Mouse (Mus musculus) stomach, postnatal 0 days (tissue): ENCODE measurements around the gene Nrl. TPM values are rescaled to one million over a fixed set of nuclear protein-coding genes. Genes with fewer than 3 reads are reported as not detected.

Experiments
- ATAC-seq: fragments of 200-750 bp; cut with Nextera tagmentation; 2 replicates; pipeline ENCODE4 v1.8.0; 2017; ENCODE audit not compliant: low FRiP score, low TSS enrichment
- DNase-seq: peaks from one replicate; pipeline ENCODE4 v3.0.0-alpha.2; 2016; ENCODE audit warnings: low spot score
- H3K27ac ChIP-seq: fragments of 300-500 bp; sonication (generic); replicated peaks from 2 replicates; pipeline ENCODE4 v1.5.1; 2014; ENCODE audit warnings: mild to moderate bottlenecking, control low read depth
- H3K27me3 ChIP-seq: fragments of 300-500 bp; sonication (generic); 2 replicates; pipeline ENCODE4 v1.6.1; 2014; ENCODE audit warnings: low read length; ENCODE audit not compliant: control insufficient read depth, insufficient read depth
- H3K36me3 ChIP-seq: fragments of 300-500 bp; sonication (generic); 2 replicates; pipeline ENCODE4 v1.6.1; 2014; ENCODE audit warnings: low read length, mixed read lengths; ENCODE audit not compliant: control insufficient read depth, insufficient read depth
- H3K4me1 ChIP-seq: fragments of 300-500 bp; sonication (generic); replicated peaks from 2 replicates; pipeline ENCODE4 v1.6.1; 2014; ENCODE audit warnings: antibody characterized with exemption; ENCODE audit not compliant: control insufficient read depth, insufficient read depth
- H3K4me2 ChIP-seq: fragments of 300-500 bp; sonication (generic); replicated peaks from 2 replicates; pipeline ENCODE4 v1.6.1; 2014; ENCODE audit warnings: low read depth, mild to moderate bottlenecking, control low read depth, moderate library complexity
- H3K4me3 ChIP-seq: fragments of 300-500 bp; sonication (generic); 2 replicates; pipeline ENCODE4 v1.5.1; 2014; ENCODE audit warnings: low read depth, low read length, control low read depth
- H3K9ac ChIP-seq: fragments of 300-500 bp; sonication (generic); 2 replicates; pipeline ENCODE4 v1.6.1; 2014; ENCODE audit warnings: mild to moderate bottlenecking, low read length, control low read depth, mixed read lengths
- H3K9me3 ChIP-seq: fragments of 300-500 bp; sonication (generic); 2 replicates; pipeline ENCODE4 v1.6.1; 2016; ENCODE audit warnings: low read length; ENCODE audit not compliant: control insufficient read depth
- CTCF ChIP-seq: IDR thresholded peaks from 2 replicates; pipeline ENCODE4 v1.5.1; 2016; ENCODE audit warnings: antibody characterized with exemption, low read depth, mild to moderate bottlenecking, moderate library complexity
- EP300 ChIP-seq: optimal IDR thresholded peaks from 2 replicates; pipeline ENCODE3; 2016; ENCODE audit warnings: antibody characterized with exemption
- WGBS: fragments of 180-500 bp; shearing (Covaris S2); extraction: QIAGEN DNeasy Blood & Tissue Kit; methylation state at CpG from one replicate; pipeline ENCODE4 v1.1.7; 2014; 5-methylcytosine and 5-hydroxymethylcytosine counted together
- polyA plus RNA-seq: library from polyadenylated mRNA; unstranded; fragments of >200 nt; fragmentation: Nextera tagmentation; extraction: Ambion mirVana; gene quantifications from 2 replicates; pipeline ENCODE4 v1.2.1, GENCODE M21; 2015

The Nrl gene
- polyA plus RNA-seq, 1 experiment from 2014 or later = not detected

DNA sequence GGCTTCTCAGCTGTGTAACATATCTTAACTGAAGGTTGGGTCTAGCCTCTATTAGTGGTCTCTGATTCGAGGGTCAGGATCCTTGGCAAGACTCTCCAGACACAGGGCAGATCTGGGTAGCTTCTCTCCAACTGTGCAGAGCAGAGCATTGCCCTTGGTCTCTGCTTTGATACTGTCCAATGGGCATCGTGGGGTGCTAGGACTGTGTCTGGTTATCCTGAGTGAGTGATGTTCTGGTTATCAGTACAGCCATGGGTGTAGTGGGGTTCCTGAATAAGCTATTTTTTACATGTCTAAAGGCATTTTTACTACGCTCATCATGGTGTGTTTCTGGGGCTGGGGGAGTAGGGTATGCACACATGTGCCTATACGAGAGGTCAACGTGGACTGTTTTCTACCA, 47.0 kb downstream of the Nrl start:
- whole genome bisulfite sequencing = 81% methylated on average over 5 of the region's 5 CpGs
- no peaks in the 10 kb centered on the region for H3K9me3 ChIP-seq
- no peaks in the 10 kb centered on the region for H3K4me1 ChIP-seq
- H3K4me3 ChIP-seq = no peak overlapping the region
- DNase-seq (no peak), ATAC-seq (no peak)
- H3K4me2 ChIP-seq = peak overlapping the region; percentile 59; the same call in 1 of the 2 replicates
- H3K27ac ChIP-seq = no peak overlapping the region
- H3K27me3 ChIP-seq = no peaks in the 10 kb centered on the region
- TF ChIP-seq CTCF (no peak), EP300 (no peak)
- no peaks in the 10 kb centered on the region; the same call in 1 of the 2 replicates for H3K36me3 ChIP-seq
- no peak overlapping the region for H3K9ac ChIP-seq

DNA sequence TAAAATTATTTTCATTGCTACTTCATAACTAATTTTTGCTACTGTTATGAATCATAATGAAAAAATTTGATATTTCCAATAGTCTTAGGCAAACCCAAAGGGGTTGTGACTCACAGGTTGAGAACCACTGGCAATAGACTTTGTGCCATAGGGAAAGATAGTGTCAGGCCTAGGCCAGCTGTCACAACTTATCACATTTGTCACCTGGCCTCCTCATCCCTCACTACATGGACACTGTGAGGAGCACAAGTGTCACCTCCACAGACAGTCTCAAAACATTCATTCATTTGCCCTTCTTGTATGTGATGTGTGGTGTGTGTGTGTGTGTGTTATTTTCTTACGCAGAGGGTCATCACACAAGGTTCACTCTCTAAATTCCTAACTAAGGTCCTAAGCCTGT, 47.4 kb downstream of the Nrl start:
- Histone ChIP-seq H3K27me3 (no peaks in the 10 kb centered on the region), H3K9ac (no peak overlapping the region), H3K27ac (no peak overlapping the region), H3K9me3 (no peaks in the 10 kb centered on the region), H3K36me3 (no peaks in the 10 kb centered on the region; the same call in 1 of the 2 replicates), H3K4me1 (no peaks in the 10 kb centered on the region), H3K4me3 (no peak overlapping the region), H3K4me2 (no peak overlapping the region)
- 100% methylated on average over 1 of the region's 1 CpGs for WGBS
- DNase-seq (no peak), ATAC-seq (no peak)
- TF ChIP-seq EP300 (no peak), CTCF (no peak)

- TF ChIP-seq EP300 (no peak), CTCF (no peak)
- Histone ChIP-seq H3K27me3 (no peaks in the 10 kb centered on the region), H3K27ac (no peak overlapping the region), H3K4me1 (no peaks in the 10 kb centered on the region), H3K4me3 (no peak overlapping the region), H3K36me3 (no peaks in the 10 kb centered on the region; the same call in 1 of the 2 replicates), H3K4me2 (no peak overlapping the region), H3K9ac (no peak overlapping the region), H3K9me3 (no peaks in the 10 kb centered on the region)
- 47% methylated on average over 2 of the region's 2 CpGs for WGBS
- ATAC-seq (no peak), DNase-seq (no peak)
Measured at GRCm38 (mm10) chr14:55475654-55476053, 49.1 kb downstream of the Nrl start.

- 4% methylated on average over 10 of the region's 10 CpGs for WGBS
- no peaks in the 10 kb centered on the region for H3K36me3 ChIP-seq
- no peak overlapping the region for H3K4me3 ChIP-seq
- H3K4me1 ChIP-seq = no peaks in the 10 kb centered on the region; the same call in 1 of the 2 replicates
- H3K9me3 ChIP-seq = no peaks in the 10 kb centered on the region
- H3K27me3 ChIP-seq = no peaks in the 10 kb centered on the region
- ATAC-seq (no peak), DNase-seq (no peak)
- TF ChIP-seq CTCF (no peak), EP300 (no peak)
- H3K27ac ChIP-seq = no peak overlapping the region
- no peak overlapping the region for H3K4me2 ChIP-seq
- H3K9ac ChIP-seq = no peak overlapping the region
Measured at GRCm38 (mm10) chr14:55470806-55471205, 54.0 kb downstream of the Nrl start.

DNA sequence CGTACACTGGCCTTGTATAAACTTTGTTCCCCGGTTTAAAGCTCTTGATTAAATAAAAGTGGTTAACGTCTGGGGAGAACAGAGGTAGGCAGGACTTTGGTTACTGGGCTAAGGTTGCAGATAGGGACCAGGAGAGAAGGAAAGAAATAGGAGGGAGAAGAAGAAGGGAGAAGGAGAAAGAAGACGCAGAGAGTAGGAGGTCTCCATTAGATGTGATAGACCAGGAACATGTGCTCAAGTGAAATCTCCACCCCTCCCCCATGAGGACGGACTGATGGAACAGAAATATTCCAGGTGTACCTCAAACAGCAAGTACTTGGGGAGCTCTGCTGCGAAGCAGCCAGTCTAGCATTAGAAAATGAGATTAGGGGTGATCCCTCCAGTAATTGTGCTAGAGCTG, 55.0 kb downstream of the Nrl start:
- Histone ChIP-seq H3K4me1 (no peaks in the 10 kb centered on the region; the same call in 1 of the 2 replicates), H3K9me3 (no peaks in the 10 kb centered on the region), H3K27me3 (no peaks in the 10 kb centered on the region), H3K36me3 (no peaks in the 10 kb centered on the region), H3K4me3 (no peak overlapping the region), H3K9ac (no peak overlapping the region), H3K27ac (no peak overlapping the region), H3K4me2 (no peak overlapping the region)
- no peak for DNase-seq
- TF ChIP-seq EP300 = no peak
- no peak for TF ChIP-seq CTCF
- WGBS = 62% methylated on average over 6 of the region's 6 CpGs
- no peak for ATAC-seq

DNA sequence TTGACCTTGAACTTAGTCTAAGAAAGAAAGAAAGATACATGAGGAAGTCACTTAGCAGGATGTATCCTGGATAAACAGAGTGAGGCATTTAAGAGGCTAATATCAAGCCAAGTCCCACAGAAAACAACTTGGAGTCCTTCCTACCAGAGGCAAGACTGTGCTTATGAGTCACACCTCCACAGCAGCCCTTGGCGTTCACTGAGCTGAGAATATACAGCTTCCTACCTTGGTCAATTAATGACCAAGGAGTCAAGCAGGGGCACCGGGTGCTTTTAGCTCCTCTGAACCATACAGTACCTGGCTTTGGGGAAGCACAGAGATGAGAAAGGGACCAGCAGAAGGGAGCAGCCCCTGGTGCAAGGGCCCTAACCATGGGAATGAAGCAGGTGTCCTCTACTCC, 55.7 kb downstream of the Nrl start:
- H3K4me2 ChIP-seq = no peak overlapping the region
- WGBS = 45% methylated on average over 2 of the region's 2 CpGs
- DNase-seq = peak; percentile 33
- H3K4me1 ChIP-seq = no peaks in the 10 kb centered on the region; the same call in 1 of the 2 replicates
- no peaks in the 10 kb centered on the region for H3K36me3 ChIP-seq
- peak; percentile 81 for ATAC-seq
- H3K27ac ChIP-seq = no peak overlapping the region
- TF ChIP-seq EP300 (no peak), CTCF (no peak)
- no peak overlapping the region for H3K4me3 ChIP-seq
- H3K27me3 ChIP-seq = no peaks in the 10 kb centered on the region
- H3K9me3 ChIP-seq = no peaks in the 10 kb centered on the region
- no peak overlapping the region for H3K9ac ChIP-seq

Other genes with a start within 250 kb of the Nrl start
- gene Dhrs4, start 46.2 kb downstream of the Nrl start, polyA plus RNA-seq = 53.7 and 54.5 TPM in 2 replicates
- 0.46 and 0.81 TPM in 2 replicates for gene Carmil3, start 34.3 kb downstream of the Nrl start, polyA plus RNA-seq
- 0.08 and 0.17 TPM in 2 replicates for gene Cpne6, start 14.5 kb downstream of the Nrl start, polyA plus RNA-seq
- gene Pck2, start 15.3 kb upstream of the Nrl start, polyA plus RNA-seq = 15.7 and 16.1 TPM in 2 replicates
- 45.9 and 51.0 TPM in 2 replicates for gene Dcaf11, start 35.0 kb upstream of the Nrl start, polyA plus RNA-seq
- gene A730061H03Rik, start 35.4 kb upstream of the Nrl start, polyA plus RNA-seq = 0.57 and 0.93 TPM in 2 replicates
- 0.30 and 0.35 TPM in 2 replicates for gene Fitm1, start 50.6 kb upstream of the Nrl start, polyA plus RNA-seq
- 130 and 136 TPM in 2 replicates for gene Psme1, start 53.1 kb upstream of the Nrl start, polyA plus RNA-seq
- 13.1 and 14.5 TPM in 2 replicates for gene Emc9, start 60.3 kb upstream of the Nrl start, polyA plus RNA-seq
- 268 and 316 TPM in 2 replicates for gene Psme2, start 66.1 kb upstream of the Nrl start, polyA plus RNA-seq
- gene Rnf31, start 66.7 kb upstream of the Nrl start, polyA plus RNA-seq = 9.5 and 11.3 TPM in 2 replicates
- gene Irf9, start 78.6 kb upstream of the Nrl start, polyA plus RNA-seq = 14.1 and 14.7 TPM in 2 replicates
- gene Rec8, start 93.1 kb upstream of the Nrl start, polyA plus RNA-seq = 4.5 TPM in 2 replicates
- gene Ipo4, start 111.0 kb upstream of the Nrl start, polyA plus RNA-seq = 28.8 and 38.3 TPM in 2 replicates
- 1.2 and 1.3 TPM in 2 replicates for gene Gm49378, start 112.9 kb upstream of the Nrl start, polyA plus RNA-seq
- 71.7 and 75.6 TPM in 2 replicates for gene Tm9sf1, start 118.8 kb upstream of the Nrl start, polyA plus RNA-seq
- gene Tssk4, start 125.2 kb upstream of the Nrl start, polyA plus RNA-seq = 0.46 and 0.57 TPM in 2 replicates
- 46.5 and 50.6 TPM in 2 replicates for gene Mdp1, start 135.5 kb upstream of the Nrl start, polyA plus RNA-seq
- gene Gmpr2, start 147.0 kb upstream of the Nrl start, polyA plus RNA-seq = 24.8 and 26.8 TPM in 2 replicates
- 402 and 425 TPM in 2 replicates for gene Nedd8, start 147.1 kb upstream of the Nrl start, polyA plus RNA-seq
- 17.5 and 17.8 TPM in 2 replicates for gene Tinf2, start 156.8 kb upstream of the Nrl start, polyA plus RNA-seq
- gene Tgm1, start 188.9 kb upstream of the Nrl start, polyA plus RNA-seq = 79.0 and 80.6 TPM in 2 replicates
- 25.7 and 27.3 TPM in 2 replicates for gene Rabggta, start 197.3 kb upstream of the Nrl start, polyA plus RNA-seq
- 92.3 and 99.5 TPM in 2 replicates for gene Dhrs1, start 220.7 kb upstream of the Nrl start, polyA plus RNA-seq
- 16.8 and 19.8 TPM in 2 replicates for gene Nop9, start 220.7 kb upstream of the Nrl start, polyA plus RNA-seq
- 12.3 and 13.6 TPM in 2 replicates for gene Cideb, start 233.5 kb upstream of the Nrl start, polyA plus RNA-seq
- gene Ltb4r2, start 236.4 kb upstream of the Nrl start, polyA plus RNA-seq = 3.2 and 3.8 TPM in 2 replicates
- 1.8 TPM in 2 replicates for gene Ltb4r1, start 241.0 kb upstream of the Nrl start, polyA plus RNA-seq